Mouse (Mus musculus) mouse trophoblast stem cell (cell line): ENCODE measurements around the gene Fcgrt.
"Not testable (repeated sequence)": the region's sequence is repeated elsewhere in the genome, so short reads cannot be mapped to it uniquely, and the experiment has no call there.

ENCODE experiments used
- in situ Hi-C, 2 experiments: fragments of 300-500 bp; cut with MseI, MboI; formaldehyde crosslinking; loops; 2 replicates in 1 of 2; 3 replicates in 1 of 2; pipeline ENCODE4 v1.15.1; 2025

The Fcgrt gene

GRCm38 (mm10) chr7:45103652-45104180 lies at the start of gene Fcgrt:
Fcgrt (minus strand) TSS chr7:45103851.
- in situ Hi-C loops: no loop called here

GRCm38 (mm10) chr7:45153052-45153451 lies 49.4 kb upstream of the Fcgrt start:
- in situ Hi-C loops: not testable (repeated sequence)

- in situ Hi-C loops: no loop called here
These were observed 47.7 kb upstream of the Fcgrt start for GRCm38 (mm10) chr7:45151303-45151702.

GRCm38 (mm10) chr7:45150321-45150720 lies 46.7 kb upstream of the Fcgrt start:
- in situ Hi-C loops: no loop called here

DNA sequence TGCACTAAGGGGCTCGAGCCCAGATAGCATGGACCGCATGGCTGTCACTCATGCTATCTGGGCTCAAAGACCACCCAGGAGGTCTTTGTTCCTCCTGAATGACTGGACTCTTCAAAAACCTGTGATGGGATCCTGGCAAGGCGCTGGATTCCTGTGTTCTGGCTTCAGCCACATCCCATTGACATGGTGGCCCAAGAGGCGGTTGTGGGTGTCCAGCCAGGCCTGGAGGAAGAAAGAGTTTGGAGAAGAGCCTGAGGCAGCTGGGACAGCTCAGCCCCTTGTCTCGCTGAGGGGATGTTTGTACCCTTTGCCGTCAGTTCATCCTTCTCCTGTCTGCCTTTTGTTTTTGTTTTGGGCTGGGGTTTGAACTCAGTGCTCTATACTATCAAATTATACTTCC lies 45.9 kb upstream of the Fcgrt start:
- in situ Hi-C loops: no loop called here

GRCm38 (mm10) chr7:45148534-45149098 lies 45.0 kb upstream of the Fcgrt start:
- in situ Hi-C loops: no loop called here

- in situ Hi-C loops: no loop called here
These were observed 44.2 kb upstream of the Fcgrt start for GRCm38 (mm10) chr7:45147899-45148298.

DNA sequence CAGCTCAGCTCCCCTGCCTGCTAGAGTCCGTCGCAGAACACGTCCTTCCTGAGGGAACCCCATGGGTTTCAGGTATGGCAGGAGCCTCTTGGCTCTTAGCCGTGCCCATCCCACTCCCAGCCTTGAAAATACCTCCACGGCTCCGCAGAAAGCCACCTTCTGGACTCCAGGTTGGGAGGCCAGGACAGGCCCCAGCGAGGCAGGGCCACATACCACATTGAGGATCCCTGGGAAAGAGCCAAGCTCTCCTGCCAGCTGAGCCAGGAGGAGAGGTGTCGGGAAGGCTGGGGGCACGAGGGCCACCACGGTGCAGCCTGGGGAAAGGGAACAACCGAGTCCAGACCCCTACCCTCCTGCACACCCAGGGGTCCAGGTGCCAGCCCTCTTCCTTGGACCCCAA lies 43.6 kb upstream of the Fcgrt start:
- in situ Hi-C loops: no loop called here

DNA sequence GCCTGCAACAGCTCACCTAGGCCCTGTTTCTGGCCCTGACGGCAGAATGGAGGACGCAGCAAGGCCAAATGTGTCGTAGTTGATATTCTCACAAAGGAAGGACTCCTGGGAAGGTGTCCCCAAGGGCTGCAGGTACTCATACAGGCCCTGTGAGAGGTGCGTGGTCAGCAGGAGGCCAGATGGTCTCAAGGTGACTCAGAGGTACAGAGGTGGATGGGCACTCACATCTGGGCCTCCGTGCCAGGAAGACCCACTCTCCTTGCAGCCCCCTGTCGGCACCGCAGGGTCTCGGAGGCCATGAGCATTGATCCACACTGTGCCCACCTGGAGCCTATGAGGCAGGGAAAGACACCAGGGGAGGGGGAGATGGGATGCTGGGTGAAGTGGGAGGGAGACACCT lies 41.8 kb upstream of the Fcgrt start:
- in situ Hi-C loops: no loop called here

DNA sequence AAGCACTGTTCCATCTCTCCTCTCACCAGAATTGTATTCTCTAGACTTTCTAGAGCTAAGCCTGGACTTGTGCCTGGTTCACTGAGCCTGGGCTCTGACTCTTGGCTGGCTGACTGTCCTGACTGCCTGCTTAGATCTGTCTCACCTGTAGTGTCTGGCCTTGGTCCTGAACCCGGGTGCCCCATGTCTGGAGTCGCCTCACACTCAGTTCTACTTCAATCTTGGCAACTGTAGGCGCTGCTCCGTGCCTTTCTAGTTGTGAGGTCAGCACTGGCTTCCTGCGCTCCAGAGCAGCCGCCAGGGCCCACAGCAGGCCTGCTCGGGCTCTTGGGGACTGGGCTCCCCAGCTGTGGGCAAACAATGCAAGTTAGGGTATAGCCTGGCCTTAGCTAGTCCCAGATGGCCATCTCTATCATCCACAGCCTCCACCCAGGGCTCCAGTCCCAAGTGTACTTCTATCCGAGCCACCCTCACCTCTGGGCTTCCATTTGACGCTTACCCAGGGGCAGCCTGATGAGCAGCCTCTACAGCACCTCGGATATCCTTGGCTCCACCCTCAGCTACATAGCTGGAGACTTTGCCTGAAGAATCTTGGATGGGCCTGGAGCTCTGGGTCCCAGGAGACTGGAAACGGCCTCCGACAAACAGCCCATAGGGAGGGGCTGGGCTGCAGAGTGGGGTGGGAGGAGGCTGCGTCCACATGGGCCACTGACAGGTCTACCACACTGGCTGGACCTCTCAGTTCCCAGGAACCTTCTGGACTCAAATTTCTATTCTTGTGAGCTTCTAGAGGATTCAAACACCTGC lies 40.9 kb upstream of the Fcgrt start:
- in situ Hi-C loops: no loop called here

DNA sequence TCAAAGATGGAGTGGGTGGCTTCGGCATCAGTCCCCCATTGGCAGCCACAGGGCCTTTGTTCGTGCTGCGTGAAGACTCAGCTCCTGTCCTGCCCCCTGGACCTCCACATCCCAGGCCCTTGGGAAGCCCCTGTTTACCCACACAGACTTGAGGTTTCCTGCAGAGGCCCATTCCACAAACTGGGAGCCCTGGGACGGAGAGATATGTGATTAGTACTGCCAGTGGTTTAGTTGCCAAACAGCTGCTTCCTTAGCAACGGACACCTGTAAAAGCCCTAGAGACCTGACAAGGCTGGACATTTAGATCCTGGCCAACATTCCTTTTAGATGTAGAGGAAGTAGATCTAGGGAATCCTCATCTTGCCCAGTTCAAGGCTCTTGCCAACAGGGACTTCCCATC lies 38.3 kb upstream of the Fcgrt start:
- in situ Hi-C loops: no loop called here

GRCm38 (mm10) chr7:45141319-45141718 lies 37.7 kb upstream of the Fcgrt start:
- in situ Hi-C loops: no loop called here

DNA sequence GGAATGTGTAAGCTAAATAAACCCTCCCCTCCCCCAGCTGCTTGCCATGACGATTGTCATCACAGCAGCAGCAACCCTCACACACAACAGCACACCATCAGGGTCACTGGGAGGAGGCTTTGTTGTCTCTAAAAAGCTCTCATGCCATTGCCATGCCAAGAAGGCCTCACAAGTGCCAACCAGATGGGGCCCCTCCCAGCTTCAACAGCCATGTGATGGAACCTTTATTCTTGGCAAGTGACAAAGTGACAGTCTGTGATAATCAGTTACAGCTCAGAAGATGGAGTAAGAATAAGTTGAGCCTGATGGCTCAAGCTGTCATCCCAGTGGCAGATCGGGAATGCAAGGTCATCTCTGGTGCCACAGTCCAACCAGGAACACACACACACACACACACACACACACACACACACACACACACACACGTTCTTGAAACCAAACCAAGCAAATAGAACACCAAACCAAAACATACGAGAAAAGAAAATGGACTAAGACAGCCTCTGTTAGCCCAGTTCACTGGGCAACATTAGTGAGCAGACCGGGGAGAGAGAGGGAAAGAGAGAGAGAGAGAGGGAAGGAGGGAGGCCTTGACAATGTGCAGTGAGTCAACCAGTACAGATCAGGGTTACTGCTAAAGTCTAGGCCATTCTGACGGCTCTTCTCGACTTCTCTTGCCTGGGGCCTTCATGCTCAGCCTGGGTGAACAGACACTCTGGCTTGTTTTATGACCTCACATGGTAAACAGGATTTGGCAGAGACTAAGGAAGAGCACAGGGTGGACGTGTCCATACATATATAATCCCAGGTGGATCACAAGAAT lies 36.5 kb upstream of the Fcgrt start:
- in situ Hi-C loops: no loop called here

DNA sequence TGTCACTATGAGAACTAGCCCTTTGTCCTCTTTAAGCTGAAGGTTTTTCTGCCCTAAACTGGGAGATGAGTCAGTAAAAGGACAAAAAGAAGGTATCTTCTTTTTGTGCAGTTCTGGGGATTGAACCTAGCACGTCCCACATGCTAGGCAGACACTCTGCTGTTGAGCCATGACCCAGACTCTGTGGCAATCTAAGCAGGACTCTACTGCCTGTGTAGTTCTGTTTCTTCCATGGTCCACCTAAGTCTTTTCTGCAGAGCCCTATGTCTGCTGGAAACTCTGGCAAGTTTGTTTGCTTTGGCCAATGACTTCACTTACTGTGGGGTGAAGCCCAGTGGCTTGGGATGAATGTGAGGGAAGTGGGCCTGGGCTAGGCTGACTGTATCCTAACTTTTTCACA lies 34.8 kb upstream of the Fcgrt start:
- in situ Hi-C loops: no loop called here

DNA sequence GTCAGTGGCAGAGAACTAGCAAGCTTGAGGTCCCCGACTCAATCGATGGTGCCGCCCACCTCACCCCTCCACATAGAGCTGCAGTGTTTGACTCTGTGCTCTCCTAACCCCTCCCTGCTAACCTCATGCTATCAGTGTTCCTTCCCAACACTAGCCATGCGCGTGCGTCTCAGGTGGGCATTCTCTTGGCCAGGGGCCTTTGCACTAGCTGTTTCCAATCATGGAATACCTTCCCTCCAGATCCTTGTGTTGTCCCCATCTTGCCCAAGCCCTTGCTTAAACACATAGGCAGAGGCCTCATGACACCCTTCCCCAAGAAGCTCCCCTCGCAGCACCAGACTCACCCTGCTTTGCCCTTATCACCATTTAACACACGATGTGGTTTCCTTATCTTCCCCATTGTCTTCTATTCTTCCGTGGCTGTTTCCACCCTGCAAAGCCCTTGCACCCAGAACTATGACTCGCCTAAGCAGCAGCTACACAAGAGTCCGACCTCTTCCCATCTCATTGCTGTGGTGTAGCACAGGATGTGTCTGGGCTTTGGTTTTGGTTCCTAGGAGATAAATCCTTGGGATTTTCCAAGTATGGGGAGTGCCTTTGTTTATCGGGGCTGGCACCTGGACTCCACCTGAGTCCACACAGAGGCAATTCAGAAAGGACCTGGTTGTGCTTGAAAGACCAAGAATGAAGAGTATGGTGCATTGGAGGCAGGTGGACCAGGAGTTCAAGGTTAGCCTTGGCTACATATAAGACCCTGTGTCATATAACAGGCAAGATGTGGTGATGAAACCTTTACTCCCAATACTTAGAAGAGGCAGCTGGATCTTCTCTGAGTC lies 33.7 kb upstream of the Fcgrt start:
- in situ Hi-C loops: no loop called here

DNA sequence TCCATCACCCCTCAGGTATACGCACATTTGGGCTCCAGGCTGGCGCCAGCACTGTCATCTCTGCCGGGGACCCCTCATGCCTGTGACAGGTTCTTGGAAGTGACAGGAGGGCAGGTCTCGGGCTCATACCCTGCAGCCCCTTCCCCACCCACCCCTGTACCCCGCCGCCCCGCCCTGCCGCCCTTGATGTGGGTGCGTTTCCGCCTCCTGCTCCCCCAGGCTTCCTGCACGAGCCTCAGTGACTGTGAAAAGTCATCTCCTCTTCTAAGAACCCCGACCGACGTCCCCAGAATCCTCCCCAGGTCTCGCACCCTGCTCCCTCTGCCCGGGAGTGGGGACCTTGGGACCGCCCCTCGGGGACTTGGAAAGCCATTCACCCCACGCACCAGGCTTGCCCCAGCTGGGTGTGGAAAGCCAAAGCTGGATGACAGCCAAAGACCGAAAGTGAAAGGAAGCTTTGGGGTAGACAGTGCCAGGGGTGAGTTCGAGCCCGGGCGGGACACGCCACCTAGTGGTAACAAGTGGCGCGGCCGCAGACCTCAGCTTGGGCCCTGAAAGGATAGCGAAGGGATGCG lies 32.4 kb upstream of the Fcgrt start, which contains the start of the genes Gm45713 and Flt3l:
Gene Gm45713 (minus strand): TSS at position 239 of the 575 bp plus-strand sequence.
Gene Flt3l (minus strand): TSS at position 440 of the 575 bp plus-strand sequence.
- in situ Hi-C loops: no loop called here

GRCm38 (mm10) chr7:45135370-45135769 lies 31.7 kb upstream of the Fcgrt start:
- in situ Hi-C loops: no loop called here

DNA sequence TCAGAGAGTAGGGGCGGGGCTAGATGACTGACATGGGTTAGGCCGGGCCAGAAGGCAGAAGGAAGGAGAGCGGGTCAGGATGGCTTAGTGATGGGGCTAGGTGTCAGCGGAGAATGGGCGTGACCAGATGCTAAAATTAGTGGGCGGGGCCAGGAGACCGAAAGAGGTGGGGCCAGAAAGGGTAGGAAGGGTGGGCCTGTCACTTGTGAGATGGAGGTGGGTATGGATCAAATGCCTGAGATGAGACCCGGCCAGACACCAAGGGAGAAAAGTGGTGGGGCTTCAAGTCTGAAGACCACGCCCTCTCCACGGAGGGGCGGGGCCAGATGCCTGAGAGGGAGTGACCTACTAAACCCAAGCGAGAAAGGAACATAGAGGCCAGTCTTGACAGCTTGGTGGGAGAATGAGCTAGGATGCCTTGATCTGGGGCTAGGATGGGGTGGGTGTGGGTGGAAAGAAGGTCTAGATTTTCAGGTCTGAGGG lies 30.9 kb upstream of the Fcgrt start:
- in situ Hi-C loops: no loop called here

DNA sequence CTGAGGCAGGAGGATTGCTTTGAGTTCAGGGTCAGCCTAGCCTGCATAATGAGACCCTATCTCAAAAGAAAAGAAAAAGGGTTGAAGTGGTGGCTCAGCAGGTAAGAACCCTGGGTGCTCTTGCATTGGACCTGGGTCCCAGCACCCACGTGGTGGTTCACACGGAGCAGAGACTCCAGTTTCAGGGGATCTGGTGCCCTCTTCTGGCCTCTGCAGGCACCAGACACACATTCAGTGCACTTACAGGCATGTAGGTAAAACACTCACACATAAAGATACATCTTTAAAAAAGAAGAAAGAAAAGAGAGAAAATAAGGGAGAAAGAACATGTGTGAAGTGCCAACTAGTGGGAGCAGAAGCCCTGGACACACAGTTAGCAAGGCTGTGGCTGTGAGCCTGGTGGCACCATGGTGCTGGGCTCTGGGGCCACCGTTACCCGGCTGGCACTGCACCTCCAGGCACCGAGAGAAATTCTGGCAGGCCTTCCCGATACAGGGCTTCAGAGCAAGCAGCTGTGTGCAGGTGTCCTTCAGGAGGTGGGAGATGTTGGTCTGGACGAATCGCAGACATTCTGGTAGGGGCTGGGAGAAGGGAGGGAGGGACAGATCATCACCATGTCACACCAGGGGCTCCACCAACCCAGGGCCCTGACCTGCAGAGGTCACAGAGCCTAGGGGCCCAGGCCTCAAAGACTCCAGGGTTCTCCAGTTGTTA lies 30.0 kb upstream of the Fcgrt start:
- in situ Hi-C loops: no loop called here

DNA sequence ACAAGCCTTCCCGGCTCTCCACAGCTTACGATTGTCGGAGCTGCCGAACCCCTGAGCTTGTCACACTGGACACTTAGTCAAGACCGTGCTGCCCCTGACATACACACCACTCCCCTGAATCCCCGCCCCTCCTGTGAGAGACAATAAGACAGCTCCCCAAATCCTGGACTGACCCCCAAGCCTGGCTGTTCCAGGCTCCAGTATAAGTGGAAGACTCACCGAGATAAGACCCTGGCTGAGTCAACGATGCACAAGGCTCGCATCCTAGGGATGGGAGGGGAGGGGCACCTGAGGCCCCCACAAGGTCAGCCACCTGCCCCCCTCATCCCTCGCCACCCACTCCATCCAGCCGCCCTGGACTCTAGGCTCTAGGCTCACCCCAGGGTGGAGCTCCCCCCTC lies 28.2 kb upstream of the Fcgrt start:
- in situ Hi-C loops: no loop called here
